Mouse (Mus musculus): ENCODE results near the gene Ssbp4. TPM values are rescaled to one million over a fixed set of nuclear protein-coding genes. Genes with fewer than 3 reads are reported as not detected.

Ssbp4 gene
- polyA plus RNA-seq, 1 experiment from 2014 or later: 173 TPM

DNA sequence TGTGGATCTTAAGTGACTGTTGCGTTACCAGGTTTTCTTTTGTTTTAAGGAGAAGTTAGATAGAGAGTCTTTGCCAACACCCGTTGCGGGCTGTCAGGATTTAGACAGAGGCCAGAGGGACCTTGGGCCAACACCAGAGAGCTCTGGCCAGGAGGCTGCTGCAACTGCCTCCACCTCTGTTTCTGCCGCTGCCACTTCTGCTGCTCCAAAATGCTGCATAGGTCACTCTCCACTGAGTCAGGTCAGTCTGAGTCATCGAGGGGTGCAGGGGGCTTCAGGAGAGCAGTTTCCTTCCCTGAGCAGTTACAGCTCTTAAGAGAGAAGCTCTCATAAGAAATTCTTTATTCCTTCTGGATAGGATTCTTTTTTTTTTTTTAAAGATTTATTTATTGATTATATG is 18.4 kb upstream of the Ssbp4 start:
- 84% methylated on average over 5 of the region's 5 CpGs for WGBS

DNA sequence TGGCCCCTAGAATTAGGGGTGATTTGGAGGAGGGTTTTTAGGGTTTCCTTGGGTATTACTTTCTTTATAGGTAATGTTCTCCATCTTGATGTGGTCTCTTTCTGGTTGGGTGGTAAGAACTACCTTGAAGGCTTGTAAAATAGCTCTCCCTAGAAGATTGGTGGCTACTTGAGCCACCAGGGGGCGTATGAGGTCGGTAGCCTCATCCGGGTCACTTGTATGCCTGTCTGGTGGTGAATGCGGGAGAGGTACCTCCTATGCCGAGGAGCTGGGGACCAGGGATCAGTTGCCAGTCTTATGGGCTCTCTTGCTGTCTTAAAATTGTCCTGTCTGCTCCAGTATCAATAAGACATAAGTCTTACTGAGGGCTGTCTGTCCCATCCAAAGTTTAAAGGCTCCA is 16.4 kb upstream of the Ssbp4 start:
- Histone ChIP-seq H3K27ac (no peak overlapping the region), H3K27me3 (ENCODE audit: control insufficient read depth, insufficient read depth, low read length) (no peaks in the 10 kb centered on the region), H3K4me2 (replicated peaks) (no peak overlapping the region), H3K4me1 (replicated peaks; ENCODE audit: control insufficient read depth, insufficient read depth, low read length) (no peaks in the 10 kb centered on the region; the same call in 1 of the 2 replicates), H3K9me3 (ENCODE audit: control insufficient read depth, low read length) (no peaks in the 10 kb centered on the region), H3K36me3 (replicated peaks; ENCODE audit: control insufficient read depth, insufficient read depth) (no peaks in the 10 kb centered on the region), H3K4me3 (replicated peaks; ENCODE audit: low read length) (no peak overlapping the region), H3K9ac (no peak overlapping the region)
- DNase-seq (ENCODE audit: low spot score): no peak
- ATAC-seq (ENCODE audit: low FRiP score): no peak
- 23% methylated on average over 5 of the region's 5 CpGs for WGBS

More for the DNA sequence above, 18.4 kb upstream of the Ssbp4 start:
- H3K27me3 ChIP-seq (ENCODE audit: control insufficient read depth, insufficient read depth, low read length): peaks cover 9% of the 10 kb centered on the region
- DNase-seq (ENCODE audit: low spot score) (no peak), ATAC-seq (ENCODE audit: low FRiP score) (no peak)
- H3K4me1 ChIP-seq (replicated peaks; ENCODE audit: control insufficient read depth, insufficient read depth, low read length): no peaks in the 10 kb centered on the region; the same call in 1 of the 2 replicates
- H3K27ac ChIP-seq: no peak overlapping the region
- H3K9me3 ChIP-seq (ENCODE audit: control insufficient read depth, low read length): no peaks in the 10 kb centered on the region
- no peak overlapping the region for H3K9ac ChIP-seq
- no peak overlapping the region for H3K4me3 ChIP-seq (replicated peaks; ENCODE audit: low read length)
- no peak overlapping the region for H3K4me2 ChIP-seq (replicated peaks)
- H3K36me3 ChIP-seq (replicated peaks; ENCODE audit: control insufficient read depth, insufficient read depth): no peaks in the 10 kb centered on the region

DNA sequence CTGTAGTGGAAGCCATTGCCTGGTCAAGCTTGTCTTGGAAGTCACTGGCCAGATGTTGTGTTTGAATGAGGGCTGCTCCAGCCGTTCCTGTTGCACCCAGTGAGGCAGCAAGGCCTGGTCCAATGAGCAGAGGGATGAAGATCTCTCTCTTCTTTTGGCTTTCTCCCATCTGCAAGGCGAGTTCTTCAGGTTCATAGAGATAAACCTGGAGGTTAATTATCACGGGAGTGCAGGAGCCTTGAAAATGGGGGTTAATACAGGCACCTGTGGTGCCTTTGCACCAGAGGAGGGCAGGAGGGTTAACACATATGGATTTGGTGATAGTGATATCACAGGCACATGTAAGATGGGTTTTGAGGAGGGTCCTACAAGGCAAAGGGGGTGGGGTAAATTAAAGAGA is 13.5 kb upstream of the Ssbp4 start:
- Histone ChIP-seq H3K4me2 (replicated peaks) (no peak overlapping the region), H3K27me3 (ENCODE audit: control insufficient read depth, insufficient read depth, low read length) (no peaks in the 10 kb centered on the region), H3K9ac (no peak overlapping the region), H3K9me3 (ENCODE audit: control insufficient read depth, low read length) (no peaks in the 10 kb centered on the region), H3K36me3 (replicated peaks; ENCODE audit: control insufficient read depth, insufficient read depth) (no peaks in the 10 kb centered on the region), H3K4me1 (replicated peaks; ENCODE audit: control insufficient read depth, insufficient read depth, low read length) (no peaks in the 10 kb centered on the region), H3K27ac (no peak overlapping the region), H3K4me3 (replicated peaks; ENCODE audit: low read length) (no peak overlapping the region)
- DNase-seq (ENCODE audit: low spot score): no peak
- 65% methylated on average over 3 of the region's 3 CpGs for WGBS
- no peak for ATAC-seq (ENCODE audit: low FRiP score)

DNA sequence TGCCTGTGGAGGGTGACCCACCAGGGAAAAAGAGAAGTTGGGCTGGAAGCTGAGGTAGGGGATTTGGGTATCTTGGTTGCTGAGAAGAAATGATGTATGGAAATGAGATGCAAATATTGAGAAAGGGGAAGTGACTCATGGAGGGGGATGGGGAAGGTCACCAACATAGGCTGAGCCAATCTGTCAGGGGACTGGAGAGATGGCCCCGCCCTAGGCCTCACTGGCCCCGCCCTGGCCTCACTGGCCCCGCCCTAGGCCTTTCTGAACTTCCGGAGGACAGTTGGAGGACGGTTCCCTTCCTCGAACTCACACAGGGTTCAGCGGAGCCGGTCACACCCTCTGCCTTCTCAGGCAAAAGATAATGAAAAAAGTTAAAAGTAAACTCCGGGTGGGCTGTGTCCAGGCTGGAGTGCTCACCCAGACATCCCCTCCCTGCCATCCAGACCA is 10.2 kb upstream of the Ssbp4 start:
- Histone ChIP-seq H3K4me3 (replicated peaks; ENCODE audit: low read length) (no peak overlapping the region), H3K36me3 (replicated peaks; ENCODE audit: control insufficient read depth, insufficient read depth) (no peaks in the 10 kb centered on the region), H3K4me1 (replicated peaks; ENCODE audit: control insufficient read depth, insufficient read depth, low read length) (no peaks in the 10 kb centered on the region), H3K27me3 (ENCODE audit: control insufficient read depth, insufficient read depth, low read length) (no peaks in the 10 kb centered on the region), H3K27ac (no peak overlapping the region), H3K9ac (no peak overlapping the region), H3K9me3 (ENCODE audit: control insufficient read depth, low read length) (no peaks in the 10 kb centered on the region), H3K4me2 (replicated peaks) (no peak overlapping the region)
- DNase-seq (ENCODE audit: low spot score) (no peak), ATAC-seq (ENCODE audit: low FRiP score) (no peak)
- 26% methylated on average over 9 of the region's 9 CpGs for WGBS

DNA sequence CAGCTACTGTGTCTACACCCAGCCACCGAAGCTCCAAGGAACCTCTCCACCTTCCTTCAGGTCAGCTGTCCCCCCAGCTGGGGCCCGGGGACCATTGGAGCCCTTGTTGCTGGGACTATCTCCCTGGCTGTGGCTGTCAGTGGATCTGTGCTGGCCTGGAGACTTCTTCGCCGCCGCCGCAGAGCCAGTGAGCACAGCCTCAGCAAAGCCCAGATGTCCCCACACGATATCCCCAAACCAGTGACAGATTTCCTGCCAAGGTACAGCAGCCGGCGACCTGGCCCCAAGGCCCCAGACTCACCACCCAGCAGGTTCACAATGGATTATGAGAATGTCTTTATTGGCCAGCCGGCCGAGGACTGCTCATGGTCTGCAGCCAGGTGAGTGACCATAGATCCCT is 9.3 kb upstream of the Ssbp4 start:
- Histone ChIP-seq H3K4me3 (replicated peaks; ENCODE audit: low read length) (no peak overlapping the region), H3K27me3 (ENCODE audit: control insufficient read depth, insufficient read depth, low read length) (no peaks in the 10 kb centered on the region), H3K36me3 (replicated peaks; ENCODE audit: control insufficient read depth, insufficient read depth) (no peaks in the 10 kb centered on the region), H3K4me1 (replicated peaks; ENCODE audit: control insufficient read depth, insufficient read depth, low read length) (no peaks in the 10 kb centered on the region), H3K9me3 (ENCODE audit: control insufficient read depth, low read length) (no peaks in the 10 kb centered on the region), H3K27ac (no peak overlapping the region), H3K4me2 (replicated peaks) (no peak overlapping the region), H3K9ac (no peak overlapping the region)
- WGBS: 76% methylated on average over 11 of the region's 11 CpGs
- ATAC-seq (ENCODE audit: low FRiP score): no peak
- no peak for DNase-seq (ENCODE audit: low spot score)

DNA sequence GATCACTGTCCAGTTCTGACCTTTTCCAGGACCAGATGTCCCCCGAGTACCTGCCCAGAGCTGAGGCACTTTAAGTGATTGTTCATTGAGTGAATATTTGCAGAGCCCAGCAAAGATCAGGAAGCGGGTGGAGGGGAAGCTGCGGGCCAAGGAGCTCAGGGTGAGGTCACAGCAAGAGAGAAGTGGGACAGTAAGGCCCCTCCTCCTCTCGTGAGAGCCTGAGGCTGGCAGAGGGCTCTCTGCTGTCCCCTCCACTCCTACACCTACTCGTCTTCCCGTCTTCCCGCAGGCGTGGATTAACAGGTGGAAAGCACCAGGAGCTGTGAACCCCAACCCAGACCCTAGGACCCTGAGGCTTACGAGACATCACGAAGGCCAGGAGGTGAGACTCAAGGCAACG is 8.0 kb upstream of the Ssbp4 start:
- 0 out of 2 replicates have a peak, but pooled peaks cover 2% of the 10 kb centered on the region for H3K4me1 ChIP-seq (replicated peaks; ENCODE audit: control insufficient read depth, insufficient read depth, low read length)
- H3K9ac ChIP-seq: no peak overlapping the region
- H3K36me3 ChIP-seq (replicated peaks; ENCODE audit: control insufficient read depth, insufficient read depth): no peaks in the 10 kb centered on the region
- 57% methylated on average over 11 of the region's 11 CpGs for WGBS
- H3K9me3 ChIP-seq (ENCODE audit: control insufficient read depth, low read length): no peaks in the 10 kb centered on the region
- DNase-seq (ENCODE audit: low spot score) (no peak), ATAC-seq (ENCODE audit: low FRiP score) (no peak)
- H3K27ac ChIP-seq: no peak overlapping the region
- H3K4me3 ChIP-seq (replicated peaks; ENCODE audit: low read length): no peak overlapping the region
- no peaks in the 10 kb centered on the region for H3K27me3 ChIP-seq (ENCODE audit: control insufficient read depth, insufficient read depth, low read length)
- H3K4me2 ChIP-seq (replicated peaks): no peak overlapping the region

DNA sequence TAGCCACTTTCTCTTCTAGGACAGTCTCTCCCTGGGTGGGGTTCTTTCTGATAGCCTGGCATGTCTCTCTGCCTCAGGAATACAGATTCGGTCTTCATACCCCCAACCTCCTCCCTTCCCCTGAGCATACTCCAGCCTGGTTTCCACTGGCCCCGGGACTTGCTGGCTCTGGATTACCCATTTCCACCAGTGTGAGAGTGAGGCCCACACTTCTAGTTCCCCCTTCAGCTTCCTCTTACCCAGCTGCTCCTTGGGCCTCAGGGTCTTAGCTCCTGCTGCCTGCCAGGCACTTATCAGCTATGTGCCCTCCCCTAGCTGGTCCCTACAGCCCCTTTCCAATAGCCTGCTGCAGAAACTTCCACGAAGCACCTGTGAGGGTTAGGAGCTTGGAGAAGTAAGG is 7.2 kb upstream of the Ssbp4 start, which contains the start of gene Lrrc25:
Gene Lrrc25, plus strand, starts transcription at position 262 of the 400 bp plus-strand sequence.
- WGBS: 88% methylated on average over 3 of the region's 3 CpGs
- peaks cover 9% of the 10 kb centered on the region; the same call in 1 of the 2 replicates for H3K4me1 ChIP-seq (replicated peaks; ENCODE audit: control insufficient read depth, insufficient read depth, low read length)
- H3K9ac ChIP-seq: no peak within 1 kb of the TSS
- ATAC-seq (ENCODE audit: low FRiP score) (no peak), DNase-seq (ENCODE audit: low spot score) (no peak)
- no peak within 1 kb of the TSS for H3K27ac ChIP-seq
- no peak within 1 kb of the TSS for H3K4me2 ChIP-seq (replicated peaks)
- no peaks in the 10 kb centered on the region for H3K9me3 ChIP-seq (ENCODE audit: control insufficient read depth, low read length)
- no peaks in the 10 kb centered on the region for H3K27me3 ChIP-seq (ENCODE audit: control insufficient read depth, insufficient read depth, low read length)
- no peak within 1 kb of the TSS for H3K4me3 ChIP-seq (replicated peaks; ENCODE audit: low read length)
- H3K36me3 ChIP-seq (replicated peaks; ENCODE audit: control insufficient read depth, insufficient read depth): no peaks in the 10 kb centered on the region

DNA sequence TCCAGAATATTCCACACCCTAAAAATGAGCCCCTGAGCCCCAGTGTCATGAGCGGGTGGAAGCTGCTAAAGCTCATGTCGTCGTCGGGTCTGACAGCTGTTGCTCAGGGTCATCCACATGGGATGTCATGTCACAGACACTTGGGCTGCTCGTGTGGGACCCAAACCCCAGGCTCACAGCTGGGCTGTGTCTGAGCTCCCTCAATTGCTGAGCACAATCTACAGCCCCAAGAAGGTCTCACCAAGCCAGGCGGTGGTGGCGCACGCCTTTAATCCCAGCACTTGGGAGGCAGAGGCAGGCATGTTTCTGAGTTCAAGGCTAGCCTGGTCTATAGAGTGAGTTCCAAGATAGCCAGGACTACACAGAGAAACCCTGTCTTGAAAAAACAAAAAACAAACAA is 6.6 kb upstream of the Ssbp4 start:
- Histone ChIP-seq H3K9me3 (ENCODE audit: control insufficient read depth, low read length) (no peaks in the 10 kb centered on the region), H3K27ac (no peak overlapping the region), H3K4me3 (replicated peaks; ENCODE audit: low read length) (no peak overlapping the region), H3K4me2 (replicated peaks) (no peak overlapping the region), H3K9ac (no peak overlapping the region), H3K27me3 (ENCODE audit: control insufficient read depth, insufficient read depth, low read length) (no peaks in the 10 kb centered on the region), H3K36me3 (replicated peaks; ENCODE audit: control insufficient read depth, insufficient read depth) (no peaks in the 10 kb centered on the region), H3K4me1 (replicated peaks; ENCODE audit: control insufficient read depth, insufficient read depth, low read length) (peaks cover 14% of the 10 kb centered on the region)
- DNase-seq (ENCODE audit: low spot score) (no peak), ATAC-seq (ENCODE audit: low FRiP score) (no peak)
- WGBS: 86% methylated on average over 8 of the region's 8 CpGs

DNA sequence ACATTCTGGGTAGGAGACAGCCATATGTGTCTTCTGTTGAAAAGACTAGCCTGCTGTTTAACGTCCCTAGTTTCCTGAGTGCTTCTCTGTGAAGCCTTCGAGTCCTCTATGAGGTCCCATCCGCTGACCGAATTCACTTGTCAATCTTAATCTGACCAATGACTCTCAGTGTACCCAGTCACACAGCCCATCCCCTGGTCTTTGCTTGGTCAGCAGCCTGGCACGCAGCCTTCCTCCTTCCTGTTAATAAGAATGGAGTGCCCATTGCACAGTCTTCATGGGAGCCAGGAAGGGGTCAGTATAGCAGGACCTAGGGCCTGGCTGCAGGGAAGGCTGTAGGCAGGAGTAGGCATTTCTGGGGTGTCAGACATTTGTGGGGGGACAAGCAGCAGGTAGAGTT is 5.8 kb upstream of the Ssbp4 start:
- no peak overlapping the region for H3K4me2 ChIP-seq (replicated peaks)

DNA sequence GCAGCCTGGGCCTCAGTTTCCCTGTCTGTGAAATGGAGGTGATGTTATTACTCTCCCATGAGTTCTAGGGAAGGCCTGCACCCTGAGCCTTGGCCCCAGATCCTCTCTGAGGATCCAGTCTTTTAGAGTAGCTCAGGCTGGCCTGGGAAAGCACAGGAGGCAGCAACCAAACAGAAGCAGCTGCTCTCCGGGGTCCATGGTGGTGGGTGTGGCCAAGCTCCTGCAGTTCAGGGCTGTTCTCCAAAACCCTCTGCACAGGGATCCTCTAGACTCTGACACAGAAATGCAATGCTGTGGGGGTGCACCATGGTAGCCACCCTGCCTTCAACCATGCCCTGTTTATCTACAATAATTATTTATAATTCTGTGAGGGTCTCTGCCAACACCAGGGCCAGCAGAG is 5.1 kb upstream of the Ssbp4 start:
- Histone ChIP-seq H3K4me3 (replicated peaks; ENCODE audit: low read length) (no peak overlapping the region), H3K27ac (no peak overlapping the region), H3K4me2 (replicated peaks) (no peak overlapping the region), H3K27me3 (ENCODE audit: control insufficient read depth, insufficient read depth, low read length) (no peaks in the 10 kb centered on the region), H3K9ac (no peak overlapping the region), H3K9me3 (ENCODE audit: control insufficient read depth, low read length) (no peaks in the 10 kb centered on the region), H3K36me3 (replicated peaks; ENCODE audit: control insufficient read depth, insufficient read depth) (no peaks in the 10 kb centered on the region), H3K4me1 (replicated peaks; ENCODE audit: control insufficient read depth, insufficient read depth, low read length) (peaks cover 28% of the 10 kb centered on the region)
- DNase-seq (ENCODE audit: low spot score) (no peak), ATAC-seq (ENCODE audit: low FRiP score) (no peak)
- 9% methylated on average over 1 of the region's 1 CpGs for WGBS

More for the DNA sequence above, 5.8 kb upstream of the Ssbp4 start:
- H3K27me3 ChIP-seq (ENCODE audit: control insufficient read depth, insufficient read depth, low read length): no peaks in the 10 kb centered on the region
- 77% methylated on average over 5 of the region's 5 CpGs for WGBS
- DNase-seq (ENCODE audit: low spot score) (no peak), ATAC-seq (ENCODE audit: low FRiP score) (no peak)
- no peak overlapping the region for H3K4me3 ChIP-seq (replicated peaks; ENCODE audit: low read length)
- no peaks in the 10 kb centered on the region for H3K9me3 ChIP-seq (ENCODE audit: control insufficient read depth, low read length)
- H3K27ac ChIP-seq: no peak overlapping the region
- H3K4me1 ChIP-seq (replicated peaks; ENCODE audit: control insufficient read depth, insufficient read depth, low read length): peaks cover 23% of the 10 kb centered on the region
- no peaks in the 10 kb centered on the region for H3K36me3 ChIP-seq (replicated peaks; ENCODE audit: control insufficient read depth, insufficient read depth)
- no peak overlapping the region for H3K9ac ChIP-seq

All from hindbrain, embryonic 14.5 days (tissue).